Mouse (Mus musculus) spleen, adult 2 months (tissue): ENCODE measurements around the gene Vangl1. TPM values are rescaled to one million over a fixed set of nuclear protein-coding genes. Genes with fewer than 3 reads are reported as not detected.
"Not testable (repeated sequence)": the region's sequence is repeated elsewhere in the genome, so short reads cannot be mapped to it uniquely, and the experiment has no call there.

Experiments used
- DNase-seq, 2 experiments: peaks; one replicate each; pipeline versions ENCODE4 v3.0.0 to v3.0.0-alpha.2; 2012 to 2021; ENCODE audit warnings: low spot score in 2 of 2, low read depth in 1 of 2
- H3K27ac ChIP-seq: fragments of 200-500 bp; 2 replicates; pipeline ENCODE4 v1.5.1; 2012; ENCODE audit warnings: low read length, inconsistent platforms; ENCODE audit not compliant: insufficient read depth
- H3K27me3 ChIP-seq: fragments of 200-500 bp; 2 replicates; pipeline ENCODE4 v1.6.1; 2012; ENCODE audit warnings: mild to moderate bottlenecking, moderate library complexity, low read length, inconsistent platforms; ENCODE audit not compliant: control insufficient read depth, insufficient read depth
- H3K36me3 ChIP-seq: fragments of 200-500 bp; 2 replicates; pipeline ENCODE4 v1.6.1; 2012; ENCODE audit warnings: mild to moderate bottlenecking, low read length, inconsistent platforms; ENCODE audit not compliant: control insufficient read depth, insufficient read depth
- H3K4me1 ChIP-seq: fragments of 200-500 bp; 2 replicates; pipeline ENCODE4 v1.6.1; 2011; ENCODE audit warnings: inconsistent platforms; ENCODE audit not compliant: control insufficient read depth, insufficient read depth, insufficient read length
- H3K4me3 ChIP-seq: fragments of 200-500 bp; 2 replicates; pipeline ENCODE4 v1.5.1; 2011; ENCODE audit warnings: mild to moderate bottlenecking, inconsistent platforms; ENCODE audit not compliant: insufficient read depth, insufficient read length; ENCODE audit errors: extremely low read depth
- CTCF ChIP-seq: fragments of 200-500 bp; IDR thresholded peaks from 2 replicates; pipeline ENCODE4 v1.5.1; 2011; ENCODE audit warnings: mild to moderate bottlenecking, inconsistent platforms; ENCODE audit not compliant: insufficient read depth, insufficient read length, insufficient replicate concordance; ENCODE audit errors: extremely low read depth
- POLR2A ChIP-seq: fragments of 200-500 bp; IDR thresholded peaks from 2 replicates; pipeline ENCODE4 v1.6.1; 2011; ENCODE audit warnings: low read depth, low read length, inconsistent platforms
- WGBS: fragments of 180-500 bp; shearing (Covaris S2); methylation state at CpG from one replicate; pipeline ENCODE4 v1.1.7; 2018; 5-methylcytosine and 5-hydroxymethylcytosine counted together
- polyA plus RNA-seq: library from polyadenylated mRNA; depleted of rRNA; stranded (reverse); fragments of >200 nt; gene quantifications from 2 replicates; pipeline ENCODE4 v1.2.3, GENCODE M21; 2012

Gene Vangl1
- polyA plus RNA-seq, 1 experiment: 18.2 TPM

- 88% methylated on average over 21 of the region's 21 CpGs for WGBS
- H3K4me3 ChIP-seq: no peak overlapping the region
- no peaks in the 10 kb centered on the region for H3K4me1 ChIP-seq
- no peaks in the 10 kb centered on the region for H3K27me3 ChIP-seq
- no peak for DNase-seq
- no peak for TF ChIP-seq CTCF
- no peak for TF ChIP-seq POLR2A
- H3K27ac ChIP-seq: peak overlapping the region; percentile 54; the same call in 1 of the 2 replicates
- H3K36me3 ChIP-seq: no peaks in the 10 kb centered on the region
These were observed 38.8 kb downstream of the Vangl1 start for GRCm38 (mm10) chr3:102165536-102166286.

- Histone ChIP-seq H3K4me3 (no peak overlapping the region), H3K36me3 (no peaks in the 10 kb centered on the region), H3K4me1 (no peaks in the 10 kb centered on the region), H3K27ac (no peak overlapping the region), H3K27me3 (no peaks in the 10 kb centered on the region)
- DNase-seq: no peak
- WGBS: 69% methylated on average over 4 of the region's 4 CpGs
- TF ChIP-seq POLR2A (no peak), CTCF (no peak)
These were observed 39.6 kb downstream of the Vangl1 start for GRCm38 (mm10) chr3:102164911-102165310.

DNA sequence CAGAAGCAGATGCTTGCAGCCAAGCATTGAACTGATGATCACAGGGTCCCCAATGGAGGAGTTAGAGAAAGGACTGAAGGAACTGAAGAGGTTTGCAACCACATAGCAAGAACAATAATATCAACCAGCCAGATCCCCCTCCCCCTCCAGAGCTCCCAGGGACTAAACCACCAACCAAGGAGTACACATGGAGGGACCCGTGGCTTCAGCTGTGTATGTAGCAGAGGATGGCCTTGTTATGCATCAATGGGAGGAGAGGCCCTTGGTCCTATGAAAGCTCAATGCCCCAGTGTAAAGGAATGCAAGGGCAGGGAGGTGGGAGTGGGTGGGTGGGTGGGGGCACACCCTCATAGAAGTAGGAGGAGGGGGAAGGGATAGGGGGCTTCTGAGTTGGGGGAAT lies 40.6 kb downstream of the Vangl1 start:
- not testable (repeated sequence) for H3K27ac ChIP-seq
- WGBS: 85% methylated on average over 1 of the region's 1 CpGs

DNA sequence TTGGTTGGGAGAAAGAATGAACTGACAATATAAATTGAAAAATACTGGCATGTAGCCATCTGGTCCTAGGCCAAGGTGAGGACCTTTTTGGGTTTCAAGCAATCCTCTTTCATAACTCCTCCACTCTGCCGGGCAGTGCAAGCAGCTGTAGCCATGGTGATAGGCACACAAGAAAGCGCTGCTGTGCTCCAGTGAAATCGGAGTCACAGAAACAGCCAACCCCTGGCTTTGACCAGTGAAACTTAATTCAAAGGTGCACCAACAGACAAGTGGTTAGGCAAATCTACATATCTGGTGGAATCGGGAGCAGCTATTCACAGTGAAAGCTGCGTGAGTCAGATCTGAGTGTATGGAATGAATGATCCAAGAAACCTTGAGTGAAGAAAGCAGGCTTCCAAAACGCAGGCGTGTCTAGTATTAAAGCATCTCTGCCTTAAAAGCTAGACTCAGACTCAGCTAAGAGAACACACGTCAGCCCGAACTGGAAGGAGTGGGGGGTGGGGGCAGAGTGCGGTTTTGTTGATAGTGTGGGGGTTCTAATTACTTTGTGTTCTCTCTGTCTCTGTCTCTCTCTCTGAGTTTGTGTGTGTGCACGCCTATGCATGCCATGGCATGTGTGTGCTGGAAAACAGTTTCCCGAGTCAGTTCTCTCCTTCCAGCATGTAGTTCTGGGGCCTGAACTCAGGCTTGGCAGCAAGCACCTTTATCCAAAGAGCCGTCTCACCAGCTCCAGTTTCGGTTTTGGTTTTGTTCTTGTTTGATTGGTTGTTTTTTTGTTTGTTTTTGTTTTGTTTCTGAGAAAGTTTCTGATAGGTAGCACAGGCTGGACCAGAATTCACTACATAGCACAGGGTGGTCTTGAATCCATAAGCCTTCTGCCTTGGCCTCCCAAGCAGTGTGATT lies 44.8 kb downstream of the Vangl1 start:
- no peak overlapping the region for H3K27ac ChIP-seq

More for the DNA sequence above, 40.6 kb downstream of the Vangl1 start:
- H3K4me3 ChIP-seq, H3K27me3 ChIP-seq, H3K36me3 ChIP-seq, DNase-seq, H3K4me1 ChIP-seq: not testable (repeated sequence)

GRCm38 (mm10) chr3:102158759-102159422 lies 45.6 kb downstream of the Vangl1 start:
- H3K27ac ChIP-seq: no peak overlapping the region
- H3K27me3 ChIP-seq: no peaks in the 10 kb centered on the region
- DNase-seq: no peak
- no peak overlapping the region for H3K4me3 ChIP-seq
- no peaks in the 10 kb centered on the region for H3K4me1 ChIP-seq
- 85% methylated on average over 14 of the region's 14 CpGs for WGBS
- H3K36me3 ChIP-seq: no peaks in the 10 kb centered on the region
- no peak for TF ChIP-seq POLR2A
- no peak for TF ChIP-seq CTCF

More for the DNA sequence above, 44.8 kb downstream of the Vangl1 start:
- no peak for DNase-seq
- no peaks in the 10 kb centered on the region for H3K36me3 ChIP-seq
- H3K4me1 ChIP-seq: no peaks in the 10 kb centered on the region
- TF ChIP-seq POLR2A (no peak), CTCF (no peak)
- no peaks in the 10 kb centered on the region for H3K27me3 ChIP-seq
- no peak overlapping the region for H3K4me3 ChIP-seq
- WGBS: 85% methylated on average over 14 of the region's 14 CpGs

GRCm38 (mm10) chr3:102157652-102158051 lies 46.8 kb downstream of the Vangl1 start:
- Histone ChIP-seq H3K27ac (no peak overlapping the region), H3K27me3 (no peaks in the 10 kb centered on the region), H3K4me1 (no peaks in the 10 kb centered on the region), H3K36me3 (no peaks in the 10 kb centered on the region), H3K4me3 (no peak overlapping the region)
- 81% methylated on average over 6 of the region's 6 CpGs for WGBS
- no peak for TF ChIP-seq POLR2A
- TF ChIP-seq CTCF: no peak
- DNase-seq: no peak
